Mouse (Mus musculus) CD4-positive, CD25-positive, alpha-beta regulatory T cell, adult 9 weeks (primary cell): Measurements from ENCODE around the gene Marveld3. TPM values are rescaled to one million over a fixed set of nuclear protein-coding genes. Genes with fewer than 3 reads are reported as not detected.

Experiments used
- polyA plus RNA-seq: library from polyadenylated mRNA; unstranded; fragments of 100-300 nt; shearing (Covaris generic); gene quantifications from one replicate; pipeline ENCODE4 v1.2.1, GENCODE M21; 2017

Marveld3 gene
- 0.17 TPM for polyA plus RNA-seq

GRCm38 (mm10) chr8:109961693-109962367 lies at the start of gene Marveld3:
TSS of gene Marveld3 (minus strand) at chr8:109962203.

GRCm38 (mm10) chr8:109990224-109990623 lies 28.2 kb upstream of the Marveld3 start, which contains the start of gene Tat:
TSS of gene Tat (plus strand) at chr8:109990437.

Other genes with a start within 250 kb of the Marveld3 start
- 1.4 TPM for gene Atxn1l, start 224.5 kb downstream of the Marveld3 start, polyA plus RNA-seq
- 60.7 TPM for gene Ap1g1, start 183.6 kb downstream of the Marveld3 start, polyA plus RNA-seq
- gene Phlpp2, start 93.7 kb downstream of the Marveld3 start, polyA plus RNA-seq = 0.67 TPM
- not detected for gene Tat, start 28.2 kb upstream of the Marveld3 start, polyA plus RNA-seq
- not detected for gene Chst4, start 77.5 kb upstream of the Marveld3 start, polyA plus RNA-seq
- 2.9 TPM for gene Zfp612, start 117.5 kb upstream of the Marveld3 start, polyA plus RNA-seq
- gene Gm21964, start 139.0 kb upstream of the Marveld3 start, polyA plus RNA-seq = not detected
- gene Gm17720, start 140.6 kb upstream of the Marveld3 start, polyA plus RNA-seq = not detected
- gene Calb2, start 206.0 kb upstream of the Marveld3 start, polyA plus RNA-seq = not detected